Mouse (Mus musculus): ENCODE measurements around the gene Ceacam9. TPM values are rescaled to one million over a fixed set of nuclear protein-coding genes. Genes with fewer than 3 reads are reported as not detected.
"Not testable (repeated sequence)": the region's sequence is repeated elsewhere in the genome, so short reads cannot be mapped to it uniquely, and the experiment has no call there.

The Ceacam9 gene
- not detected in 2 replicates for polyA plus RNA-seq (2012; ENCODE audit: insufficient read depth, insufficient read length, low replicate concordance, missing spikeins)

DNA sequence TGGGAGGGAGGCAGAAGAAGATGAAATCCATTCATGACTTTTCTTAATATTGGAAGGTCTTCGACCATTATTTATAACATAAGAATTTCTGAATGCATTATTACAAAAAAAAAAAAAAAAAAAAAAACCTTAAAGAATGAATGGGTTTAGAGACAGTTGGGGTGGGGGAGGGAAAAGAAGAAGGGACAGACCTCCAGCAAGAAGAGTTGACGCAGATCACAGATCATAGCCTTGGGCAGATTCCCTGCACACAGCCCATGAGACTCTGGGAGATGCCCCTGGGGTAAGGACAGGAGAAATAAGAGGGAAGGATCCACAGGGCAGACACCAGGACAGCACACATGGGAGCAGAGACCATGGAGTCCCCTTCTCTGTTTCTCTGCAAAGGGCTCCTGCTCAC lies at the start of gene Ceacam9:
Gene Ceacam9, plus strand, starts transcription at position 301 of the 400 bp plus-strand sequence.
- TF ChIP-seq CTCF (IDR thresholded peaks at IDR 0.05; ENCODE audit: insufficient read depth, low read depth, low read length), result no peak
- no peak for TF ChIP-seq POLR2A (IDR thresholded peaks at IDR 0.05; ENCODE audit: insufficient read depth, low read depth, low read length)
- WGBS, result 86% methylated on average over 2 of the region's 2 CpGs
- Histone ChIP-seq H3K4me1 (ENCODE audit: control insufficient read depth, insufficient read depth, low read length) (0 out of 2 replicates have a peak, but pooled peaks cover 2% of the 10 kb centered on the region), H3K27ac (ENCODE audit: insufficient read depth, low read depth, low read length) (no peak within 1 kb of the TSS), H3K4me3 (ENCODE audit: insufficient read depth, low read depth, low read length) (no peak within 1 kb of the TSS)

- Histone ChIP-seq H3K4me1 (ENCODE audit: control insufficient read depth, insufficient read depth, low read length) (peaks cover 4% of the 10 kb centered on the region; the same call in 1 of the 2 replicates), H3K4me3 (ENCODE audit: insufficient read depth, low read depth, low read length) (no peak overlapping the region), H3K27ac (ENCODE audit: insufficient read depth, low read depth, low read length) (no peak overlapping the region)
- WGBS, result 68% methylated on average over 1 of the region's 1 CpGs
- no peak for TF ChIP-seq CTCF (IDR thresholded peaks at IDR 0.05; ENCODE audit: insufficient read depth, low read depth, low read length)
- no peak for TF ChIP-seq POLR2A (IDR thresholded peaks at IDR 0.05; ENCODE audit: insufficient read depth, low read depth, low read length)
Measured at GRCm38 (mm10) chr7:16673823-16674222, 47.9 kb upstream of the Ceacam9 start.

- not testable (repeated sequence) for H3K27ac ChIP-seq (ENCODE audit: insufficient read depth, low read depth, low read length); H3K4me3 ChIP-seq (ENCODE audit: insufficient read depth, low read depth, low read length); H3K4me1 ChIP-seq (ENCODE audit: control insufficient read depth, insufficient read depth, low read length)
- 39% methylated on average over 5 of the region's 5 CpGs for WGBS
Measured at GRCm38 (mm10) chr7:16674699-16675098, 47.0 kb upstream of the Ceacam9 start.

DNA sequence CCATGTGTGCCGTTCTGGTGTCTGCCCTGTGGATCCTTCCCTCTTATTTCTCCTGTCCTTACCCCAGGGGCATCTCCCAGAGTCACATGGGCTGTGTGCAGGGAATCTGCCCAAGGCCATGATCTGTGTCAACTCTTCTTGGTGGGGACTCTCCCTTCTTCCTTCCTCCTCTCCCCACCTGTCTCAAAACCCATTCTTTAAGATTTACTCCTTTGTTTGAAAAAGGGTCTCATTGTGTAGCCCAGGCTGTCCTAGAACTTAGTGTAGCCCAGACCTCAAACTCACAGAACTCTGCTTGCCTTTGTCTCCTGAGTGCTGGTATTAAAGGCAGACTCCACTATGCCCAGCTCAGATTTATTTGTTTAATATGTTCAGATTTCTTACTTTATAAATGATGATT lies 46.1 kb upstream of the Ceacam9 start, which contains the start of gene Ceacam15:
Gene Ceacam15, minus strand, starts transcription at position 101 of the 400 bp plus-strand sequence.
- peaks cover 4% of the 10 kb centered on the region; the same call in 1 of the 2 replicates for H3K4me1 ChIP-seq (ENCODE audit: control insufficient read depth, insufficient read depth, low read length)
- 79% methylated on average over 1 of the region's 1 CpGs for WGBS
- H3K27ac ChIP-seq (ENCODE audit: insufficient read depth, low read depth, low read length), result no peak within 1 kb of the TSS
- no peak for TF ChIP-seq POLR2A (IDR thresholded peaks at IDR 0.05; ENCODE audit: insufficient read depth, low read depth, low read length)
- no peak within 1 kb of the TSS for H3K4me3 ChIP-seq (ENCODE audit: insufficient read depth, low read depth, low read length)

GRCm38 (mm10) chr7:16680194-16680593 lies 41.5 kb upstream of the Ceacam9 start:
- not testable (repeated sequence) for H3K4me1 ChIP-seq (ENCODE audit: control insufficient read depth, insufficient read depth, low read length); H3K27ac ChIP-seq (ENCODE audit: insufficient read depth, low read depth, low read length); H3K4me3 ChIP-seq (ENCODE audit: insufficient read depth, low read depth, low read length)
- 80% methylated on average over 3 of the region's 3 CpGs for WGBS

DNA sequence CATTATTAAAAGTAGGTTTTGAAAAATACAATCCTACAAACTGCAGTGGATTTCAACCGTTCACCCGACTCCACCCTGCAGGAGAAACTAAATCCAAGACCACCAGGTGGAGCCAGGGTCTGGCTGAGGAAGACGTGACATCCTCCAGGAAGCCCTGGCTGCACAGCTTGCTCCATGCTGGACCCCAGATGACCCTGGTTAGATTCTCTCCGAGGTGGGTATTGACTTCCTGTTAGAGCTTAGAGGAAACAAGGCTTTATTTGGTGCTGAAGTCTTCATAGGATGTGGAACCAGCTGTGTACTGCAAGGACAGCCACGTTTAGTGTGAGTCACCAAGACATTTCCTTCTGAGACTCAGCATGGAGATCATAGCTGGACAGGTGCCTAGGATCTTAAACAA lies 32.5 kb upstream of the Ceacam9 start:
- H3K27ac ChIP-seq (ENCODE audit: insufficient read depth, low read depth, low read length), result no peak overlapping the region
- no peaks in the 10 kb centered on the region for H3K4me1 ChIP-seq (ENCODE audit: control insufficient read depth, insufficient read depth, low read length)
- H3K4me3 ChIP-seq (ENCODE audit: insufficient read depth, low read depth, low read length), result no peak overlapping the region
- TF ChIP-seq CTCF (IDR thresholded peaks at IDR 0.05; ENCODE audit: insufficient read depth, low read depth, low read length), result no peak
- 70% methylated on average over 5 of the region's 5 CpGs for WGBS

DNA sequence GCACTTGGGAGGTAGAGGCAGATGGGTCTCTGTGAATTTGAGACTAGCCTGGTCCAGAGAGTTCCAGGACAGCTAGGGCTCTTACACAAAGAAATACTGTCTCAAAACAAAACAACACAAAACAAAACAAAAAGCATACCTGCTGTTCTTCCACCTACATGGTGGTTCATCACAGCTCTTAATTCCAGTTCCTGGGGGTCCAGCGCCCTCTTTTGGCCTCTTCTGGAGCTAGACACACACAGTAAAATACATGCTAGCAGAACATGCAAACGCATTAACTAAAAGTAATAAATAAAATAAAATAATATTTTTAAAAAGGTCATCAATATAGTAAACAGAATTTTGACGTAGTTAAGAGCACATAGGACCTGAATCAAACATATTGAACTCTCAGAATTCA lies 26.7 kb upstream of the Ceacam9 start:
- Histone ChIP-seq H3K4me3 (ENCODE audit: insufficient read depth, low read depth, low read length) (no peak overlapping the region), H3K27ac (ENCODE audit: insufficient read depth, low read depth, low read length) (no peak overlapping the region), H3K4me1 (ENCODE audit: control insufficient read depth, insufficient read depth, low read length) (no peaks in the 10 kb centered on the region)
- WGBS, result 37% methylated on average over 3 of the region's 3 CpGs
- TF ChIP-seq CTCF (IDR thresholded peaks at IDR 0.05; ENCODE audit: insufficient read depth, low read depth, low read length) (no peak), POLR2A (IDR thresholded peaks at IDR 0.05; ENCODE audit: insufficient read depth, low read depth, low read length) (no peak)

- no peak overlapping the region for H3K4me3 ChIP-seq (ENCODE audit: insufficient read depth, low read depth, low read length)
- TF ChIP-seq POLR2A (IDR thresholded peaks at IDR 0.05; ENCODE audit: insufficient read depth, low read depth, low read length) (no peak), CTCF (IDR thresholded peaks at IDR 0.05; ENCODE audit: insufficient read depth, low read depth, low read length) (no peak)
- no peaks in the 10 kb centered on the region for H3K4me1 ChIP-seq (ENCODE audit: control insufficient read depth, insufficient read depth, low read length)
- 54% methylated on average over 2 of the region's 2 CpGs for WGBS
- H3K27ac ChIP-seq (ENCODE audit: insufficient read depth, low read depth, low read length), result no peak overlapping the region
Measured at GRCm38 (mm10) chr7:16699042-16699441, 22.7 kb upstream of the Ceacam9 start.

DNA sequence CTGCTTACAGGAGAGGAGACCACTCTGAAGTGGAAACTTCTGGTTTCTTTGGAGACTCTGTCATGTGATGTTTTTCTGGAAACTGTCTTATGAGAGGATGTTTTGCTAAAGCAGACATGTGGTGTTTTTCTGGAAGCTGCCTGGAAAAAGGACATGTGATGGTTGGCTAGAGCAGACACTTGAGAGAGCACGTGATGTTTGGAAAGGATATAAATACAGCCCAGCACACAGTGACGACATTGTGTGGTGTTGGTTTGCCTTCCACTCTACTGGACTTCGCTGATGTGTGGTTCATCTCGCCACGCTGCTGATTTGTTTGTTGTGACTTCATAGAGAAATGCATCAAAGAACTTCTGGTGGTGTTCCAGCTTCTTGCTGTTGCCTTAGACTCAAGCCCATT lies 21.1 kb upstream of the Ceacam9 start:
- TF ChIP-seq POLR2A (IDR thresholded peaks at IDR 0.05; ENCODE audit: insufficient read depth, low read depth, low read length) (no peak), CTCF (IDR thresholded peaks at IDR 0.05; ENCODE audit: insufficient read depth, low read depth, low read length) (no peak)
- Histone ChIP-seq H3K27ac (ENCODE audit: insufficient read depth, low read depth, low read length) (no peak overlapping the region), H3K4me3 (ENCODE audit: insufficient read depth, low read depth, low read length) (no peak overlapping the region), H3K4me1 (ENCODE audit: control insufficient read depth, insufficient read depth, low read length) (no peaks in the 10 kb centered on the region)
- whole genome bisulfite sequencing, result 59% methylated on average over 5 of the region's 5 CpGs

DNA sequence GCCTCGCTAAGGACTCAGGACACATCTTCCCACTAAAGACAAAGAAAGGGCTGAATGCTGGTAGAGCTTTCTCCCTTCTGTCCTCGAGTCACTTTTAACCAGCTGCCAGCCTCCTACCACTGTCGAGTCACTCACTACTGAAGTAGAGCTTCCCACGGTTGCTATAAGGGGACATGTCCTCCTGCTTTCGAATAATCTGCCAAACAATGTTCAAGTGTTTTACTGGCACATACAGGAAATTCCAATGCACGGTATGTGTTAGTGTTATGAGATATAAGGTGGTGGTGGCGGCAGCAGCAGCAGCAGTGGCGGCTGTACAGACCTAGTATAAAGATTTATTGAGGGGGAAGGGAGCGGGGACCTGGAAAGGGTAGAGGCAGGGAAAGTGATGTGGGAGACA lies 15.3 kb upstream of the Ceacam9 start:
- WGBS, result 48% methylated on average over 9 of the region's 9 CpGs
- H3K4me3 ChIP-seq (ENCODE audit: insufficient read depth, low read depth, low read length), result no peak overlapping the region
- TF ChIP-seq POLR2A (IDR thresholded peaks at IDR 0.05; ENCODE audit: insufficient read depth, low read depth, low read length), result no peak
- TF ChIP-seq CTCF (IDR thresholded peaks at IDR 0.05; ENCODE audit: insufficient read depth, low read depth, low read length), result no peak
- H3K27ac ChIP-seq (ENCODE audit: insufficient read depth, low read depth, low read length), result no peak overlapping the region
- H3K4me1 ChIP-seq (ENCODE audit: control insufficient read depth, insufficient read depth, low read length), result peaks cover 7% of the 10 kb centered on the region
